Mouse (Mus musculus) lung, embryonic 14.5 days (tissue): ENCODE results near the gene Gm10160. TPM values are rescaled to one million over a fixed set of nuclear protein-coding genes. Genes with fewer than 3 reads are reported as not detected.
A peak's percentile ranks its signal among the peaks of the same experiment; 100 is the strongest.

ENCODE experiments used
- ATAC-seq: fragments of 200-750 bp; cut with Nextera tagmentation; 2 replicates; pipeline ENCODE4 v1.8.0; 2017; ENCODE audit warnings: mild to moderate bottlenecking, moderate TSS enrichment, moderate library complexity; ENCODE audit not compliant: insufficient read depth
- DNase-seq: peaks from one replicate; pipeline ENCODE4 v3.0.0-alpha.2; 2015
- H3K27ac ChIP-seq: fragments of 300-500 bp; sonication (generic); 2 replicates; pipeline ENCODE4 v1.5.1; 2014; ENCODE audit warnings: low read depth, mild to moderate bottlenecking, moderate library complexity
- H3K27me3 ChIP-seq: fragments of 300-500 bp; sonication (generic); 2 replicates; pipeline ENCODE4 v1.6.1; 2014; ENCODE audit warnings: low read length, control low read depth; ENCODE audit not compliant: insufficient read depth
- H3K36me3 ChIP-seq: fragments of 300-500 bp; sonication (generic); 2 replicates; pipeline ENCODE4 v1.6.1; 2014; ENCODE audit warnings: control low read depth; ENCODE audit not compliant: insufficient read depth
- H3K4me1 ChIP-seq: fragments of 300-500 bp; sonication (generic); 2 replicates; pipeline ENCODE4 v1.6.1; 2014; ENCODE audit warnings: antibody characterized with exemption, control low read depth; ENCODE audit not compliant: insufficient read depth
- H3K4me2 ChIP-seq: fragments of 300-500 bp; sonication (generic); 2 replicates; pipeline ENCODE4 v1.6.1; 2014; ENCODE audit warnings: mild to moderate bottlenecking
- H3K4me3 ChIP-seq: fragments of 300-500 bp; sonication (generic); 2 replicates; pipeline ENCODE4 v1.5.1; 2014; ENCODE audit warnings: low read depth, low read length
- H3K9ac ChIP-seq: fragments of 300-500 bp; sonication (generic); 2 replicates; pipeline ENCODE4 v1.6.1; 2014
- H3K9me3 ChIP-seq: fragments of 300-500 bp; sonication (generic); 2 replicates; pipeline ENCODE4 v1.6.1; 2016; ENCODE audit warnings: low read depth, low read length, control low read depth
- CTCF ChIP-seq: IDR thresholded peaks from 2 replicates; pipeline ENCODE4 v1.5.1; 2016; ENCODE audit warnings: antibody characterized with exemption, low read depth
- WGBS: fragments of 180-500 bp; shearing (Covaris S2); extraction: QIAGEN DNeasy Blood & Tissue Kit; methylation state at CpG from one replicate; pipeline ENCODE4 v1.1.7; 2014; 5-methylcytosine and 5-hydroxymethylcytosine counted together
- polyA plus RNA-seq: library from polyadenylated mRNA; unstranded; fragments of >200 nt; fragmentation: Nextera tagmentation; extraction: Ambion mirVana; gene quantifications from 2 replicates; pipeline ENCODE4 v1.2.1, GENCODE M21; 2014

The Gm10160 gene
- polyA plus RNA-seq, 1 experiment from 2014 or later: not detected

GRCm38 (mm10) chr7:81858968-81859721 is 3.6 kb upstream of the Gm10160 start, which contains the start of gene Tm6sf1:
Gene Tm6sf1, plus strand, starts transcription at chr7:81859001.
- Histone ChIP-seq H3K27me3 (peaks cover 39% of the 10 kb centered on the region), H3K27ac (peak within 1 kb of the TSS; percentile 31; the same call in 1 of the 2 replicates), H3K4me2 (peak within 1 kb of the TSS; percentile 92), H3K9me3 (no peaks in the 10 kb centered on the region), H3K36me3 (no peaks in the 10 kb centered on the region), H3K4me3 (peak within 1 kb of the TSS; percentile 50), H3K4me1 (no peaks in the 10 kb centered on the region), H3K9ac (peak within 1 kb of the TSS; percentile 51)
- WGBS: under 1% methylated on average over 55 of the region's 64 CpGs
- no peak for TF ChIP-seq CTCF
- peak; percentile 58 for ATAC-seq
- peak; percentile 60 for DNase-seq

GRCm38 (mm10) chr7:81858236-81858635 is 2.6 kb upstream of the Gm10160 start:
- peaks cover 39% of the 10 kb centered on the region for H3K27me3 ChIP-seq
- no peaks in the 10 kb centered on the region for H3K36me3 ChIP-seq
- H3K4me2 ChIP-seq: peak overlapping the region; percentile 92
- no peaks in the 10 kb centered on the region for H3K9me3 ChIP-seq
- H3K27ac ChIP-seq: no peak overlapping the region
- no peak overlapping the region for H3K9ac ChIP-seq
- no peak for TF ChIP-seq CTCF
- WGBS: 7% methylated on average over 9 of the region's 9 CpGs
- DNase-seq (peak; percentile 19), ATAC-seq (no peak)
- H3K4me3 ChIP-seq: peak overlapping the region; percentile 50
- no peaks in the 10 kb centered on the region for H3K4me1 ChIP-seq

- Histone ChIP-seq H3K4me1 (no peaks in the 10 kb centered on the region), H3K4me2 (no peak overlapping the region), H3K36me3 (no peaks in the 10 kb centered on the region), H3K9ac (no peak overlapping the region), H3K9me3 (no peaks in the 10 kb centered on the region), H3K27ac (no peak overlapping the region), H3K4me3 (no peak overlapping the region), H3K27me3 (peaks cover 39% of the 10 kb centered on the region)
- 67% methylated on average over 4 of the region's 4 CpGs for WGBS
- ATAC-seq (no peak), DNase-seq (no peak)
- TF ChIP-seq CTCF: no peak
Observed at GRCm38 (mm10) chr7:81856221-81856620, 627 bp upstream of the Gm10160 start.

- no peak overlapping the region for H3K27ac ChIP-seq
- 50% methylated on average over 8 of the region's 8 CpGs for WGBS
- H3K4me1 ChIP-seq: no peaks in the 10 kb centered on the region
- H3K36me3 ChIP-seq: no peaks in the 10 kb centered on the region
- H3K9ac ChIP-seq: no peak overlapping the region
- no peak for TF ChIP-seq CTCF
- H3K9me3 ChIP-seq: no peaks in the 10 kb centered on the region
- no peak overlapping the region for H3K4me3 ChIP-seq
- peak overlapping the region; percentile 36 for H3K4me2 ChIP-seq
- peaks cover 28% of the 10 kb centered on the region for H3K27me3 ChIP-seq
- ATAC-seq (no peak), DNase-seq (peak; percentile 32)
Observed at GRCm38 (mm10) chr7:81854568-81855307, 856 bp downstream of the Gm10160 start.

- no peak overlapping the region for H3K4me2 ChIP-seq
- no peaks in the 10 kb centered on the region for H3K9me3 ChIP-seq
- H3K4me1 ChIP-seq: no peaks in the 10 kb centered on the region
- DNase-seq (no peak), ATAC-seq (no peak)
- no peak for TF ChIP-seq CTCF
- H3K27ac ChIP-seq: no peak overlapping the region
- no peak overlapping the region for H3K4me3 ChIP-seq
- no peak overlapping the region for H3K9ac ChIP-seq
- no peaks in the 10 kb centered on the region for H3K36me3 ChIP-seq
- WGBS: 72% methylated on average over 3 of the region's 3 CpGs
- H3K27me3 ChIP-seq: 0 out of 2 replicates have a peak, but pooled peaks cover 3% of the 10 kb centered on the region
Observed at GRCm38 (mm10) chr7:81851706-81852105, 3.9 kb downstream of the Gm10160 start.

GRCm38 (mm10) chr7:81850171-81850570 is 5.4 kb downstream of the Gm10160 start:
- no peak for TF ChIP-seq CTCF
- DNase-seq: no peak
- no peak for ATAC-seq
- H3K27me3 ChIP-seq: no peaks in the 10 kb centered on the region
- no peaks in the 10 kb centered on the region for H3K36me3 ChIP-seq
- H3K9ac ChIP-seq: no peak overlapping the region
- no peak overlapping the region for H3K27ac ChIP-seq
- no peaks in the 10 kb centered on the region for H3K9me3 ChIP-seq
- H3K4me1 ChIP-seq: no peaks in the 10 kb centered on the region
- H3K4me3 ChIP-seq: no peak overlapping the region
- no peak overlapping the region for H3K4me2 ChIP-seq
- 68% methylated on average over 6 of the region's 6 CpGs for WGBS

- H3K27me3 ChIP-seq: no peaks in the 10 kb centered on the region
- no peak overlapping the region for H3K27ac ChIP-seq
- H3K4me2 ChIP-seq: no peak overlapping the region
- no peak overlapping the region for H3K4me3 ChIP-seq
- H3K36me3 ChIP-seq: no peaks in the 10 kb centered on the region
- ATAC-seq (no peak), DNase-seq (no peak)
- H3K9ac ChIP-seq: no peak overlapping the region
- no peaks in the 10 kb centered on the region for H3K4me1 ChIP-seq
- H3K9me3 ChIP-seq: no peaks in the 10 kb centered on the region
- no peak for TF ChIP-seq CTCF
- 79% methylated on average over 7 of the region's 7 CpGs for WGBS
Observed at GRCm38 (mm10) chr7:81849633-81850032, 6.0 kb downstream of the Gm10160 start.
